Comparison of ENCODE assay signal across 10 mouse cellular contexts in genomic region chr9:112102155-112102851, GRCm38 (mm10).
DNase-seq lines count a peak whose midpoint lies in the region; ATAC-seq lines count a peak whose summit lies in the region.
"Had no signal": no experiment of that assay in that cellular context is flagged by ENCODE, and none has a peak within 500 bp of the region (broad histone marks: within the 10 kb centered on the region; RNA-seq: fewer than 3 reads in every experiment).

No protein-coding gene starts in this region.

- peak; percentile 12 to 37 for DNase-seq in heart, adult 18-20 months
- peak; percentile 66 to 76 for DNase-seq in cerebellum, postnatal 14 days
- peak; percentile 62 for DNase-seq in mesoderm, embryonic 11.5 days (ENCODE audit: low read depth, low spot score)
- DNase-seq in skeletal muscle tissue, adult 2 months (ENCODE audit: low read depth, low spot score): peak; percentile 4
- DNase-seq in spleen, adult 18-20 months: no peak
- DNase-seq: liver, embryonic 13.5 days had no signal

- WGBS in heart, embryonic 11.5 days (ENCODE audit: insufficient replicate concordance): 52% methylated on average over 6 of the region's 6 CpGs
- WGBS in hindbrain, embryonic 12.5 days: 35% methylated on average over 6 of the region's 6 CpGs

- no peaks in the 10 kb centered on the region for H3K9me3 ChIP-seq in heart, embryonic 11.5 days (replicated peaks; ENCODE audit: control insufficient read depth, low read length)
- H3K9me3 ChIP-seq in hindbrain, embryonic 12.5 days (replicated peaks): no peaks in the 10 kb centered on the region
- H3K9me3 ChIP-seq: liver, embryonic 13.5 days had no signal

- H3K4me3 ChIP-seq in heart, embryonic 11.5 days (ENCODE audit: low read depth, low read length): no peak overlapping the region
- no peak overlapping the region for H3K4me3 ChIP-seq in hindbrain, embryonic 12.5 days
- H3K4me3 ChIP-seq: liver, embryonic 13.5 days had no signal

- no peak overlapping the region for H3K4me2 ChIP-seq in heart, embryonic 11.5 days
- no peak overlapping the region for H3K4me2 ChIP-seq in hindbrain, embryonic 12.5 days (replicated peaks)
- H3K4me2 ChIP-seq: liver, embryonic 13.5 days had no signal

- no peaks in the 10 kb centered on the region for H3K36me3 ChIP-seq in heart, embryonic 11.5 days (ENCODE audit: control insufficient read depth, insufficient read depth, low read length)
- no peaks in the 10 kb centered on the region for H3K36me3 ChIP-seq in hindbrain, embryonic 12.5 days
- H3K36me3 ChIP-seq: liver, embryonic 13.5 days had no signal

- H3K4me1 ChIP-seq in heart, embryonic 11.5 days (ENCODE audit: control insufficient read depth, insufficient read depth, low read length): no peaks in the 10 kb centered on the region
- H3K4me1 ChIP-seq in hindbrain, embryonic 12.5 days: peaks cover 13% of the 10 kb centered on the region
- H3K4me1 ChIP-seq: liver, embryonic 13.5 days had no signal

- H3K27ac ChIP-seq in heart, embryonic 11.5 days (ENCODE audit: low read depth, low read length): no peak overlapping the region
- peak overlapping the region; percentile 48 for H3K27ac ChIP-seq in hindbrain, embryonic 12.5 days
- H3K27ac ChIP-seq: liver, embryonic 13.5 days had no signal

- H3K27me3 ChIP-seq in heart, embryonic 11.5 days (ENCODE audit: control insufficient read depth, insufficient read depth, low read length): no peaks in the 10 kb centered on the region
- H3K27me3 ChIP-seq in hindbrain, embryonic 12.5 days: no peaks in the 10 kb centered on the region
- H3K27me3 ChIP-seq: CH12.LX; liver, embryonic 13.5 days had no signal

- ATAC-seq in heart, embryonic 11.5 days (replicated peaks; ENCODE audit: insufficient number of reproducible peaks, low FRiP score, low TSS enrichment): no peak
- peak; percentile 90 for ATAC-seq in hindbrain, embryonic 12.5 days (ENCODE audit: low FRiP score)
- ATAC-seq in CD4-positive, CD25-positive, alpha-beta regulatory T cell, adult 4 months: no peak

- no peak overlapping the region for H3K9ac ChIP-seq in heart, embryonic 11.5 days (ENCODE audit: low read depth, low read length)
- H3K9ac ChIP-seq in hindbrain, embryonic 12.5 days: no peak overlapping the region
- H3K9ac ChIP-seq: liver, embryonic 13.5 days had no signal

Comparison
In these comparisons a context has a peak if more than half of its experiments do, and no peak if none do; other contexts are left out.
1. DNase-seq: peak in heart, adult 18-20 months (2 of 2), cerebellum, postnatal 14 days (2 of 2), mesoderm, embryonic 11.5 days (single experiment) and skeletal muscle tissue, adult 2 months (single experiment); none in spleen, adult 18-20 months (0 of 2).